Mouse (Mus musculus) myocyte (in vitro differentiated cells): ENCODE measurements around the gene Bcl2l14.

Experiments
- MAX ChIP-seq: IDR thresholded peaks from one replicate; pipeline ENCODE4 v1.6.1; 2011; ENCODE audit warnings: low read depth, mild to moderate bottlenecking, control low read depth
- POLR2A ChIP-seq: IDR thresholded peaks from one replicate; pipeline ENCODE4 v1.6.1; 2011; ENCODE audit warnings: low read depth, mild to moderate bottlenecking, control low read depth, moderate library complexity; ENCODE audit not compliant: insufficient read length
- TCF12 ChIP-seq: IDR thresholded peaks from one replicate; pipeline ENCODE4 v1.6.1; 2011; ENCODE audit warnings: mild to moderate bottlenecking, control low read depth; ENCODE audit not compliant: poor library complexity, insufficient read depth, severe bottlenecking

GRCm38 (mm10) chr6:134448451-134448850, 52.3 kb downstream of the Bcl2l14 start:
- no peak for TF ChIP-seq POLR2A
- TF ChIP-seq MAX = no peak
- no peak for TF ChIP-seq TCF12
